Mouse (Mus musculus) embryo, embryonic 11 days (tissue): ENCODE data around the gene Hist1h3i.

Experiments
- DNase-seq: peaks from one replicate; pipeline ENCODE4 v3.0.0-alpha.2; 2015

Hist1h3i gene

DNA sequence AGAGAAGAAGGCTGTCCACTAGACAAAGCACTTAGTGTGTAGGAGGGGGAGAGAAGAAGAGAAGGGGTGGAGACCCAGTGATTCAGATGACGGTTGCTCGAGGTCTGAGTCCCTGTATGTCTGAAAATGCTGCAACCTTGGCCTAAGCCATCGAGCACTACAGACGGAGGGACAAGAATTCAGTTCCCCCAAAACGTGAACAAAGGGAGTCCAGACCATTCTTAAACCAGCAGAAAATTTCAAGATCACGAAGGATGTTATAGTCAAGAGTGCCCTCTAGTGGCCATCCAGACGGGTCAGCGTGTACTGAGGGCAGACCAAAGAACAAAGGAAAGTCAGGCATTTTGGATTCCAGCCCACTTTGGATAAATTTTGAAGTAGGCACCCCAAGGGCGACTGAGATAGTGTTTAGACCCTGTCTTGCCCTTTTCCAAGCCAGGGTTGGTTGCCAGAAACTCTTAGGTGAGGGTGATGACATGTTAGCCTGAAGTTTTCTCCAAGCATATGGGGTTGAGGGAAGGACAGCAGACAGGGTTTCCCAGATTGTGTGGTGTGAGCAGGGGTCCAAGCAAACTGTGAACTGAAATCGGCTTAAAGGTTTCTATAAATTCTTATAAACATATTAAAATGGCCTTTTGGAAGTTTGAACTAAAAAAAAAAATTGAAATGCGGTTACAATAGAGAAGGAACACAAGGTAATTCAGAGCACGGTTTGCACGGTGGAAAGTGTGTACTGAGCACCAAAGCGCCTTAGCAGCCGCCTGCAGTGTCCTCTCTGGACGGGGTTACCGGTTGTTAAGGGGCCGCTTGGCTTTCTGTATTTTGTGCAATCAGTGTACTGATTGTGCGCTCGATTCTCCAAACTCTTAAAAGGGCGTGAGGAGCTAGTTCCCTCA lies 48.9 kb downstream of the Hist1h3i start:
- DNase-seq = peak; percentile 94

DNA sequence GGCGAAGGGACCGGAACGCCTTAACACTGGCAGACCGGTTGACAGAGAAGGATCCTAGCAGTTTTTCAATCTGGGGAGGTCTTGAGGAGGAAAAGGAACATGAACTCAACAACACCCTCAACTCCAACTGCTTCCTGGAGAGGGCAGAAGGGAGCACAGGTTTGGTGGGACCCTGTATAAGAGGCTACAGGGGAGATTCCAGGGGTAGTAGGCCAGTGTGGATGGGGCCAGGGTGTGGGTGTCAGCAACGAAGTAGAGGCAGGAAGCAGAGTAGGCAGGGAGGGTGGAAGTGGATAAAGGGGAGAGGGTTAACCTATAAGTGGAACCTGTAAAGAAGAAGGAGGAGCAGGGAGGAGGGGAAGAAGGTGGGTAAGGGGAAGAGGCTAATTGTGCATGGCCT lies 49.7 kb downstream of the Hist1h3i start:
- DNase-seq = no peak
